Mouse (Mus musculus) ovary, postnatal 14 days (tissue): ENCODE results near the gene Hoxc8.
A peak's percentile ranks its signal among the peaks of the same experiment; 100 is the strongest.

Experiments used
- DNase-seq: peaks from one replicate; pipeline ENCODE4 v3.0.0; 2022; ENCODE audit warnings: low spot score

Gene Hoxc8

DNA sequence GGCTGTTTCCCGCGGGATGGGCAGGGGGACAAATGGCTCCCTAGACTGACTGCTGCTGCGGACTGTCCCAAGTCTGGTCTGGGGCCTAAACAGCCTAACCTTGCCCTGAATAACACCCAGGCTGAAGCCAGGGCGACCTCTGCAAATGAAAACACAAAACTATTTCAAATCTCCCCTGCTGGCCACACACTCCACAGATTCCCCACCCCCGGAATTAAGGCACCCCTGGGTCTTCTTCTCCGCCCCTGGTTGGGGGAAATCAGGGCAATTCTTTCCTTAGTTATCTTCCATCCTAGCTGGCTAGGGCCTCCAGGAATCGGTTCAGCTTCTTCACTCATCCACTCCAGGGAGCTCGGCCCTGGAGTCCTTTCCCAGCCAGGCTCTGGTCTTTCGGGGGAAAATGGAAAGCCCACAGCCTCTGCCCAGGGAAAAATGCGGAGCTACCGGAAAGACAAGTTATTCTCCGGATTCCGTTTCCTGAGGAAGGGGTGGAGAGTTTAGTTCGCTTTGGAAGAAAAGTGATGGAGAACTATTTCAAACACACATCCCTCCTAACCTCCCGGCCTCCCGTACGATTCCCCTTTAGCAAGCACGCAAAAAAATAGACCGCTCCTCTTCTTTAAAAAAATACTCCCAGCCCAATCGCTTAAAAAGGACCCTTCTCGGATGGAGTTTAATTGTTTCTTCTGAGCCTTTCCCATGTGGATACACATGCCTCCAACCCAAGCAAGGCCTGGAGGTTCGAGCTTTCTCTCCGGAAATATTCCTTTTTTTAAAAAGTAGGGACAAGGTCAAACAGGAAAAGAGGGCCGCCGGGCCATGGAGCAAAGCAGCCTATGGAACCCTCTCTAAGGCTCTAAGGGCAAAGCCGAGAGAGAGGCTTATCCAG, 25.2 kb upstream of the Hoxc8 start:
- no peak for DNase-seq

DNA sequence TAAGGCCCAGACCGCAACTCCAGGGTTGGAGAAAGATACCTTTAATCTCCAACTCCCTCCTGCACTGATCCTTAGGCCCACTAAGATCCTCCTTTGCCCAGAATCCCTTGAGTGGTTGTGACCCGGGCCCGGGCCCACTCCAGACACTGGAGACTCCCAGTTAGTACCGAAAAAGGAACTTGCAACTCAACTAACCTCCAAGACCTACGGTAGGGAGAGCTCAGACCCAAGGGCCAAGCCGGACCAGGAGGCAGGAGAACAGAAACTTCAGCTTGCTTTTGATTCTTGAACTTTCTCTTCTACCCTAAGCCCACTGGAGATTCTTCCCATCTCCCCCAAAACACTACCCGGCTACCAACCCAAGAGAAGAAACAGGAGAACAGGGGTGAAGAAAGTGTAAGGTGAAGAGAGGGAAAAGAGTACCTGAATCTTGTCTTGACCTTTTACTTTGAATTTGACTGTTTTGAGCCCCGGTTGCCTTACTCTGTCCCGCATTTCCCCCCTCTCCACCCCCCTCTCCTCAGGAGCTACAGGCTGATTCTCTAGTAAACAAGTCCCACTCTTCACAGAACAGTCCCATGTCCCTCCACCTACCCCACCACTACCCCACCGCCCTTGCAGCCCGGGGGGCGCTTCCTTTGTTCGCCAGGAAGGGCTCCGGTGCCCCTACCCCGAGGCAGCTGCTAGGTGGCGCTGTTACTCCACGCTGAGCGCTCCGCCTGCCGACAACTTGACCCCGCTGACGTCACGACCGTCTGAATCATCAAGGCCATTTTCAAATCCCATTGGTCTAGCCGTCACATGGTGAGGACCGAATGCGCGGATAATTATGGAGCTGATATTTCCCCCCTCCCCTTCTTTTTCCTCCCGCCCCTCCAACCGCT, 24.3 kb upstream of the Hoxc8 start:
- DNase-seq, result peak; percentile 89

DNA sequence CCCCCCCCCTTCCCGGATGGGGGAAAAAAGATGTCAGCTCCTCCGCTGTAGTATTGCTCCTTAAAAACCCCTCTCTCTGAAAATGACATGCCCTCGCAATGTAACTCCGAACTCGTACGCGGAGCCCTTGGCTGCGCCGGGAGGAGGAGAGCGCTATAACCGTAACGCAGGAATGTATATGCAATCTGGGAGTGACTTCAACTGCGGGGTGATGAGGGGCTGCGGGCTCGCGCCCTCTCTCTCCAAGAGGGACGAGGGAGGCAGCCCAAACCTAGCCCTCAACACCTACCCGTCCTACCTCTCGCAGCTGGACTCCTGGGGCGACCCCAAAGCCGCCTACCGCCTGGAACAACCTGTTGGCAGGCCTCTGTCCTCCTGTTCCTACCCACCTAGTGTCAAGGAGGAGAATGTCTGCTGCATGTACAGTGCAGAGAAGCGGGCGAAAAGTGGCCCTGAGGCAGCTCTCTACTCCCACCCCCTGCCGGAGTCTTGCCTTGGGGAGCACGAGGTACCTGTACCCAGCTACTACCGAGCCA, 23.6 kb upstream of the Hoxc8 start, which contains the start of gene Hoxc10:
Gene Hoxc10, plus strand, starts transcription at position 21 of the 536 bp plus-strand sequence.
- no peak for DNase-seq

DNA sequence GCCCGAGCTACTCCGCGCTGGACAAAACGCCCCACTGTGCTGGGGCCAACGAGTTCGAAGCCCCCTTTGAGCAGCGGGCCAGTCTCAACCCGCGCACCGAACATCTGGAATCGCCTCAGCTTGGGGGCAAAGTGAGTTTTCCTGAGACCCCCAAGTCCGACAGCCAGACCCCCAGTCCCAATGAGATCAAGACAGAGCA, 23.2 kb upstream of the Hoxc8 start, which contains the start of gene Hoxc5:
Gene Hoxc5, plus strand, starts transcription at position 132 of the 199 bp plus-strand sequence.
- no peak for DNase-seq

DNA sequence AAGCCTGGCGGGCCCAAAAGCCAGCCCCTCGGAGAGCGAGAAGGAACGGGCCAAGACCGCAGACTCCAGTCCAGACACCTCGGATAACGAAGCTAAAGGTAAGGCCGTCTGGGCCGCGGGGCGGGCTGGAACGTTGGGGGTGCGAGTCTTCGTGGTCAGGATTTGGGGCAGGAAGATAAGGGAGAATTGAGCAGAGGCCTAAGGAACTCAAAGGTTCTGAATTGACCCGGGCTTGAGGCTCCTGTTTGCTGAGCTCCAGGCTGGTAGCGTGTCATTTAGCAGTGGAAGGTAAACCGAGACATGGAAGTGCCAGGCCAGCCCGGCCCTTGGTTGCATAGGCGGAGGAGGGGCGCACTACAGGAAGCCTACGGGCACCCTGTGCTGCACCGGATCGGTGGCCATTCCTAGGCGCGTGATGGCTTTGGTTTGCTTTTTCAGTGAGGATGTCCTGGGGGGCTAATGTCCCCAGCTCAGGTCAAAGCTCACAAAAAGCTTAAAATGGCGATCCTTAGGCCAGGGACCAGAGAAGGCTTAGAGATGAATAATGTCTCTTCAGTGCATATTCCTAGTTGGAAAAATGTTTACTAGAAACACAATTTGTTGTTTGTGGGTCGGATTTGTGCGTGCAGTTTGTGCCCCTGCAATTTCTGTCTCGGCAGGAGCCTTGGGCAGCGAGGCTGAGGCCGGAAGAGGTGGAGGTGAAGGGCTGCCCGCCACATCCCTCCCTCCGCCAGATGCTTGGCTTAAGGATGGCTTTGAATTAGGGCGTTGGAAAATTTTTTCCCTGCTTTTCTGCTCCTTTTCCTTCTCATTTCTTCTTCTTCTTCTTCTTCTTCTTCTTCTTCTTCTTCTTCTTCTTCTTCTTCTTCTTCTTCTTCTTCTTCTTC, 22.7 kb upstream of the Hoxc8 start:
- no peak for DNase-seq

DNA sequence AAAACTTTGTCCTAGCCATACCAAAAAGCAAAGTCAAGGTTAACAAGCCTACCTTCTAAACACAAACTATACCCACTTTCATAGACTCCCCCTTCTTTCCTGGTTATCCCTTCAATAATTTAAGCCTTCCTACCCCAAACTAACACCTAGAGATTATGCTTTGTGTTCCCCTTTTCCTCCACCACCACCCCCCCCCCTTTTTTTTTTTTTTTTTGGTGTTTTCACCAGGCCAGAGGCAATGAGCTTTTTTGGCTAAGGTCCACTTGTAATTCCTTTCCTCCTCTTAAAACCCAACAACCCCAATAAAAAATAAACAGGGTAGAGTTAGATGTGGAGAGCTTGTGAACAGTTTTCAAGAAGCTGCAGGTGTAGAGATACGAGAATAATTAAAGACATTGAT, 21.1 kb upstream of the Hoxc8 start:
- DNase-seq, result no peak

DNA sequence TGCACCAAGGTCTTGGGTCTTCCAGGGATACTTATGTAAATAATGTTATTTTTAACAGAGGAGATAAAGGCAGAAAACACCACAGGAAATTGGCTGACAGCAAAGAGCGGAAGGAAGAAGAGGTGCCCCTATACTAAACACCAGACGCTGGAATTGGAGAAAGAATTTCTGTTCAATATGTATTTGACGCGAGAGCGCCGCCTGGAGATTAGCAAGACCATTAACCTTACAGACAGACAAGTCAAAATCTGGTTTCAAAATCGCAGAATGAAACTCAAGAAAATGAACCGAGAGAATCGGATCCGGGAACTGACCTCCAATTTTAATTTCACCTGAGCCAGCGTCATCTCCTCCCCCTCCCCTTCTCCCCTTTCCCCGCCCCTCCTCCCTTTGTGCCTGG, 19.7 kb upstream of the Hoxc8 start:
- no peak for DNase-seq

DNA sequence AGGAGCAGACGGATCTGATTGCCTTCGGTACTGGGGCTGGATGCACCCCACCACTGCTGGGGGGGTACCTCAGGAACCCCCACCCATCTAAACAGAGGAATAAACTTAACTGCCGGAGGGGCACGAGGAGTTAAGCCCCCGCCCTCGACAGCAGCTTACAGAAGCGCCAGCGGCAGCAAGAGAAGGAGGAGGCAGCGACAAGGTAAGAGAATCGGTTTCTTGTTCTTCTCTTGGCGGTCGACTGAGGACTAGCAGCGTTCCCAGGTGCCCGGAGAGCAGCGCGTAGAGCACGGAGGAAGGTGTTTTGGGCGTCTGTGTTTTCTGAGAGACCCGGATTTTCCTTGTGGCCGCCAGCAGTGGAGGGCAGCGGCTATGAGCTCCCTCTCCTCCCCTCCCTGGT, 18.2 kb upstream of the Hoxc8 start:
- DNase-seq, result no peak

DNA sequence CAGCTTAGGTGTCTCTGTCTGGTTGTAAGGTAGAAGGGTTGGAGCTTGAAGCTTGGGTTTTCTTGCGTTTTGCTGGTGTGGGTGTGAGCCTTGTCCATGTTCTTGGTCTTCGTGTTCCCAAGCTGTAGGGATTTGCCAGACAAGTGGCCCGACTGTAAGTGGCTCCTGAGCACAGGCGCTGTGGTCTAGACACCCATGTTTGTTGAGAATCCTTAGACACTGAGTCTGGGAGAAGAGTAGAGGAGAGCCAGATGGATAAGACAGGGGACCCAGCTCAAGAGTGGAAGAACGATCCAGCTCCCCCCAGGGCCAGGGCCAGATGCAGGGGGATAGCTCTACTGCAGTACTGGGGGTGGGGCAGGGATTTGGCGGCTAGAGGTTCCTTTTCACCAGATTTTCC, 17.7 kb upstream of the Hoxc8 start:
- no peak for DNase-seq

DNA sequence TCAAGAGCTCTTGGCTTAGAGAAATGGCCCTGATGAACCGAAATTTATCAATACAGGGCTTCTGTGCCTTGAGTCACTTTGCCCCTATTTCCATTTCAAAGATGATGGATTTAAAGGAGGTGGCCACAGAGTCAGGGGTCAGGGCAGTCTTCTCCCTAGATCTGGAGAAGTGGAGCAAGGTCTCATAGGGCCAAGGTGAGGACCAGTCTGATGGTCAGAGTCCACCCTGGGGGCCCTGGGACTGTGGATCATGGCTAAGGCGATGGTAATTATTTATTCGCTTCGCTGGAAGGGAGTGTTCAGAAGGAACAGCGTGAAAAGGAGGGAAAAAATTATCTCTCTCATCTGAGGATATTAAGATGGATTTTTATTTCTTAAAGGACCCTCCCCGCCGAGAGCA, 15.4 kb upstream of the Hoxc8 start:
- DNase-seq, result no peak

DNA sequence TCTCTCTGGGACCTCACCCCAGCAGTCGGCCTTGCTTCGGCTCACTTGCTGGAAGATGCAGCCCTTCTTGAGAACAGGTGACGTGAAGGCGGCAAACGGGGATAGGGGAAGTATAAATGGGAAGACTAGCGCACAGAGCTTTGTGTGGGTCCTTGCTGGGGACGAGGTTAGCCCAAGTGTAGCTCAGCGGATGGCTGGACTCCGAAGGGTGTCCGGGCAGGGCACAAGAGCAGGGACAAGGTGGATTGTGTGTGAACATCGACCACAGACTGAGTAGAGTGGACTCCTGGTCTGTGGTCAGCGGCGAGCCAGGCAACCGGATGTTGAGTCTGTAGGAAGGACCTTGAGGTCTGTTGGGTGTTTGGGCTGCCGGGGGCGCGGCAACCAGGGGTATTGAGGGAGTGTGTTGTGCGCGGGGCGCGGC, 14.7 kb upstream of the Hoxc8 start:
- DNase-seq, result no peak

DNA sequence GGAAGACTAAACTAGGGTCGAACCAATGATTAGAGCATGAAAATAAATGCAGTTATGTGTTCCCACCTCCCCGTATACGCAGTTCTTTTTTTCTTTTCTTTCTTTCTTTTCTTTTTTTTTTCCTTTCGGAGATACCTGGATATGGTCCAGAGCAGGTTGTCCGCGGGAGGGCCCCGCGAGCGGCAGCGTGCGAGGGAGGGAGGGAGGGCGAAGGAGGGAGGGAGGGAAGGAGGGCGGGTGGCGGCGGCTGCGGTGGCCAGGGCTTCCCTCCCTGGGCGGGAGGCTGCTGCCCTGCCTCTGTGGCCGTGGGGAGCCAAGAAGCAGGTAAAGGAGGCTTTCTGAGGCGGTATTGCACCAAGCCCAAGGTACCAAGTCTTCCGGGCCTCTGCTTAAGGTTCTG, 14.2 kb upstream of the Hoxc8 start, which contains the start of gene Hoxc9:
Gene Hoxc9, plus strand, starts transcription at position 269 of the 400 bp plus-strand sequence.
- DNase-seq, result no peak

DNA sequence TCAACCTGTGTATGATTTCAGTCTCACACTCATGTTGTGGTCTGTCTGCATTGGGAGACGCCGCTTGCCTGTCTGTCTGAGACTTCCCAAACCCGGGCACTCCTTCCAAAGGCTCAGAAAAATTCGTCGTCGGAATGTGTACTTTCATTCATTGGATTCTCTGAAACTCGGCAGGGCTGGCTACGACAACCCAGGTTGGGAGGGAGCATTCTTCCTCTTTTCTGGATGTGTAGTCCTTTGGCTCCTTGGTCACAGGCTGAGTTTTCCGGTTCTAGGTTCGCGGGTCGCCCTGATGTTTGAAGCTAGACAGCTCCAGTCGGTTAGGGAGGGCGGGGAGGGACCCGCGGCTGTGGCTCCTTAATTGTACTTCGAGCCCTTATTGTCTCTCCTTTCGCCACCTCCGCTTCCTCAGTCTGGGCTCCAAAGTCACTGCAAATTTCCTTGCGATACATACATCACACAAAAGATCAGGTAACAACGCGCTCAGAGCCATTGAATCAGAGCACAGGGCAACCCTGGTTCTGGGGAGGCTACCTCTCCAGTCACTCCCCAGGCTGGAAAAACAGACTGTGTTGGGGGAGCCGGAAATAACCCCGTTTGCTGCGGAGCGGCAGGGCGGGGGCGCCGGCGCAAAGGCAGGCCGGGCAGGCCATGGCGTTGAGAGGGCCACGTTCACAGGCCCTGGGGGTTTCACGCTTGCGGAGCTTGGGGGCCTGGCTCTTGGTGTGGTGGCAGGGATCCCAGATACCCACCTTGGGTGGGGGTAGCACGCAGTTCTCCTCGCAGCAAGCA, 13.6 kb upstream of the Hoxc8 start:
- DNase-seq, result no peak

DNA sequence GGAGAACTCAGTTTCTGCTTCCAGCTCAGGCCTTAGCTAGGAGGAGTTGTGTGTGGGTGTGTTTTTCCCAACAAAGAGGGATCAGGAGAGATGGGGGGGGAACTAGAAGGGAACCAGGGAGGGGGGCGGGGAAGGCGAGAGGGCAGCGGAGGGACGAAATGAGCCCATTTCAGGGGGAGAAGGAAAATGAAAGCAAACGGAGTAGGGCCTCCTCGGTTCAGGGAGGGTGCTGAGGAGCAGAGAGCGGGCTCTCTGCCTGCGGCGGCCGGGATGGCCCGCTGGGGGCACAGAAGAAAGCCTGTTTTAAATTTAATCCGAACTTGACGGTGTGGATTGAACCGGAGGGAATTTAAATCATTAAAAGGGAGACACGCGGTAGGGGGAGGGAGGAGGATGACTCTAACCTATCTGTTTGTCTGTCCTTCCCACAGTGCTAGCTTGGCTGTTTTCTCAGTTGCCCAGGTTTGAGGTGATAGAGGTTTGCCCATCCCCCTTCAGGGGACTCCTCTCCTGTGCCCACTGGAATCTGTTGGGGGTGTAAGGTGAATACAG, 12.9 kb upstream of the Hoxc8 start:
- DNase-seq, result no peak

DNA sequence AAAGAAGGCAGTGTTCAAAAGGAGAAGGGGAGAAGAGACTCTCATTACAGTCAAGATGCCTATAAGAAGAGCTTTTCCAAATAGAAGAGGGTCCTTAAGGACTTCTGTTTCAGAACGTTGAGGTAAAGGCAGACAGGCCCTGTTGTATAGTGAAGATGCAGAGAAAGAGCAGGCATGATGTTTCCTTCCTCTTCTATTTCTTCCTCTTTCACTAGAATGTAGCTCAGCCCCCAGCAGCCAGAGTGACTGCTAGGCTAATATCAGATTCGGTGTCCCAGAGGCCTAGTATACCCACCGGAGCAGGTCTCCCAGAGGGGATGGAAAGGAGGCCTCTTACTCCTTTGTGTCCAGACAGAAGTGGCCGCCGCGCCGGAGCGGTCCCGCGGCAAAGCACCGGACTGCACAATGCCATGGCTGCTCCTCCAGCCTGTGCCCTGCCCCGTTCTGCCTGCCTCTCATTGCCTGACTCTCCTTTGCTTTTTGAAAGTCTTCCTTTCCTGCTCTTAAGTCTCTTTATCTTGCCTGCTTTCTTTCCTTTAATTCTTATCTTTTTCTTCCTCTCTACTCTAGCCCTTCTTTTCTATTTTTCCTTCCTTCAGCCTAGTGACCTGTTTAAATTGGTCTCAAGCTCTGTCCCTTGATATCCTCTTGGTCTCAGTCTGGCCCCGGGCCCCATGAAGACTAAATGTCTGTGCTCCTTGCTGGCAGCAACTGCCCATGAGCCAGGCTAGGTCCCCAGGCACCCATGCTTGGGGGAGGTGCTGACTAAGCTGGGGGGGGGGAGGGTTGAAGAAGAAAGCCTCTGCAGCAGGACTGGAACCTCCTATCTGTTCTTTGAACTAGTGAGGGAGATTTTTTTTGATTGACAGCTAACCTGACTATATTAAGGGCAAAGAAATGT, 11.5 kb upstream of the Hoxc8 start:
- no peak for DNase-seq

DNA sequence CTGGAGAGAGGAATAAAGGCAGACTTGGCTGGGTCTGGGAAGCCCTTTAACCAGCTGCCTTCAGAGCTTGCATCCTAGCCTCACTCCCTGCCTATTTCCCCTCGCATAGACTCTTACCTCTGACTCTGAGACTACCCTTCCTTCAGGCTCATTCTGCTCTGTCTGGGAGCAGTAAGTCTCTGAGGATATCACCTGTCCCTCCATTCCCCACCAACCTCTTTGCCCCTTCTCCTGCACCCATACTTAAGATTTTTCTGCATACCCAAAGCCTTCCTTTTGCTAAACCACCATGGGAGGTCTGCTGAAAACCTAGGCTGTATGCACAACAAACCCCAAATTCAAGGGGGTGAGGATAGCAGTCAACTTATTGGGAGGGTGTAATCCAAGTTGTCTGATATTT, 10.5 kb upstream of the Hoxc8 start:
- no peak for DNase-seq

DNA sequence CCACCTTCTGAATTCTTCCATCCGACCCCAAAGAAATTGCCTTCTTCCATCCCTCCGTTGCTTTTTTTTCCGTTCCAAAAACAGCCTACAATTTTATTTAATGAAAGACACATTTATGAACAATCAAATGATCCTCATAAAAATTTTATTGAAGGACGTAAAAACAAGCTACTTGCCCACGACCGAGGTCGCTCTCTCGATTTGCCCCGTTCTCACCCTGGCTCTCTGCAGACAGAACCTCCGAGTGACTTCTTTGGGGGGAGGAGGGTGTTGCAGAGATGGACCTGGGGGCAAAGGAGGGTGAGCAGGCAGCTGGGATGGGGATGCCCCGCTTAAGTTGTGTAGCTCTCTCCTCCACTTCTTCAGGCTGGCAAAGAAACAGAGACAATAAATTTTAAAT, 10.1 kb upstream of the Hoxc8 start:
- no peak for DNase-seq

DNA sequence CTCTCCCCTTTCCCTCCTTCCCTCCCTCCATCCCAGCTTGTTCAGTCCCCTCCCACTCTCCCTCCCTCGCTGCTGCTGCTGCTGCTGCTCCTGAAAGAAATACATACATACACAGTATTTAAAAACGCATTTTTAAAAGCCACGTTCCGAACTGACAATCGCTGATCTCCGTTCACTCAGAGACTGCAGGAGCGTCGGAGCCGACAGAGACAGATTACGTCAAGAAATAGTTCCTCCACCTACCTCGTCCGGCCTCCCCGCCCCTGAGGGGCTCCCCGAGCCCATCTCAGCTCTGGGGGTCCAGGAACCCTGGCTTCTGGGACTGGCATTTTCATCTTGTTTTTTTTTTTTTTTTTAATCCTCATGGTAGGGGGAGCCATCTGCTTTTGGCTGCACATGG, 9.5 kb upstream of the Hoxc8 start:
- no peak for DNase-seq

DNA sequence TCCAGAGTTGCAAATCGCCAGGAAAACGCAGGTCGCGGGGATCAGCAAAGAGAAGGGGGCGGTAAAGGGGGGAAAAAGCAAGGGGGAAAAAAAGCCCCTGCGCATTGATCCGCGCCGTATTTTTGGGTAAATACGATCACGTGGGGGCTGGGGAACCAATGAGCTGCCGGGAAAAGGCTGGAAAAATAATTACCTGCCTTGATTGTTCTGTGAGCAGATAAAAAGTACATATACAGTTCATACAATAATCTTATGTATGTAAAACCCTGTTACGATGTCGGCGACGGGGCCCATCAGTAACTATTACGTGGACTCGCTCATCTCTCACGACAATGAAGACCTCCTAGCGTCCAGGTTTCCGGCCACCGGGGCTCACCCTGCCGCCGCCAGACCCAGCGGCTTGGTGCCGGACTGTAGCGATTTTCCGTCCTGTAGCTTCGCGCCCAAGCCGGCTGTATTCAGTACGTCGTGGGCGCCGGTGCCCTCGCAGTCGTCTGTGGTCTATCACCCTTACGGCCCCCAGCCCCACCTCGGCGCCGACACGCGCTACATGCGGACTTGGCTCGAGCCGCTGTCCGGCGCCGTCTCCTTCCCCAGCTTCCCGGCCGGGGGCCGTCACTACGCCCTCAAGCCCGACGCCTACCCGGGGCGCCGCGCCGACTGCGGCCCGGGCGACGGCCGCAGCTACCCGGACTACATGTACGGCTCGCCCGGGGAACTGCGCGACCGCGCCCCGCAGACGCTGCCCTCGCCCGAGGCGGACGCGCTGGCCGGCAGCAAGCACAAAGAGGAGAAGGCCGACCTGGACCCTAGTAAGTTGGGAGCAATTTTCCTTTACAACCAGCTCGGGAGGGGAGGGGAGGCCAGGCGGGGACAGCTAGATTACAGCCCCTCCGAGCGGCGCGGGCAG, 8.8 kb upstream of the Hoxc8 start:
- no peak for DNase-seq
